Mouse (Mus musculus) heart, embryonic 13.5 days (tissue): ENCODE data around the gene Pcna. TPM values are rescaled to one million over a fixed set of nuclear protein-coding genes. Genes with fewer than 3 reads are reported as not detected.

Source experiments
- ATAC-seq: fragments of 200-750 bp; cut with Nextera tagmentation; 2 replicates; pipeline ENCODE4 v1.8.0; 2017; ENCODE audit warnings: moderate TSS enrichment; ENCODE audit not compliant: insufficient number of reproducible peaks, low FRiP score, low TSS enrichment; ENCODE audit errors: extremely low read depth
- H3K27ac ChIP-seq: fragments of 300-500 bp; sonication (generic); replicated peaks from 2 replicates; pipeline ENCODE4 v1.5.1; 2015; ENCODE audit warnings: moderate library complexity, mild to moderate bottlenecking, inconsistent platforms
- H3K27me3 ChIP-seq: fragments of 300-500 bp; sonication (generic); replicated peaks from 2 replicates; pipeline ENCODE4 v1.6.1; 2015; ENCODE audit warnings: mild to moderate bottlenecking, inconsistent platforms
- H3K36me3 ChIP-seq: fragments of 300-500 bp; sonication (generic); 2 replicates; pipeline ENCODE4 v1.6.1; 2015; ENCODE audit warnings: mild to moderate bottlenecking, inconsistent platforms
- H3K4me1 ChIP-seq: fragments of 300-500 bp; sonication (generic); 2 replicates; pipeline ENCODE4 v1.6.1; 2015; ENCODE audit warnings: inconsistent platforms
- H3K4me2 ChIP-seq: fragments of 300-500 bp; sonication (generic); 2 replicates; pipeline ENCODE4 v1.6.1; 2015; ENCODE audit warnings: inconsistent platforms, mild to moderate bottlenecking, moderate library complexity
- H3K4me3 ChIP-seq: fragments of 300-500 bp; sonication (generic); 2 replicates; pipeline ENCODE4 v1.5.1; 2015; ENCODE audit warnings: moderate library complexity, mild to moderate bottlenecking, inconsistent platforms
- H3K9ac ChIP-seq: fragments of 300-500 bp; sonication (generic); 2 replicates; pipeline ENCODE4 v1.6.1; 2015; ENCODE audit warnings: inconsistent platforms, mild to moderate bottlenecking, moderate library complexity
- H3K9me3 ChIP-seq: fragments of 300-500 bp; sonication (generic); 2 replicates; pipeline ENCODE4 v1.6.1; 2016; ENCODE audit warnings: inconsistent platforms
- WGBS: fragments of 180-500 bp; shearing (Covaris S2); methylation state at CpG from one replicate; pipeline ENCODE4 v1.1.7; 2015; ENCODE audit warnings: mixed read lengths; 5-methylcytosine and 5-hydroxymethylcytosine counted together
- polyA plus RNA-seq: library from polyadenylated mRNA; unstranded; fragments of >200 nt; fragmentation: Nextera tagmentation; extraction: Ambion mirVana; gene quantifications from 2 replicates; pipeline ENCODE4 v1.2.1, GENCODE M21; 2015

Gene Pcna
- polyA plus RNA-seq, 1 experiment from 2014 or later = 167 TPM

DNA sequence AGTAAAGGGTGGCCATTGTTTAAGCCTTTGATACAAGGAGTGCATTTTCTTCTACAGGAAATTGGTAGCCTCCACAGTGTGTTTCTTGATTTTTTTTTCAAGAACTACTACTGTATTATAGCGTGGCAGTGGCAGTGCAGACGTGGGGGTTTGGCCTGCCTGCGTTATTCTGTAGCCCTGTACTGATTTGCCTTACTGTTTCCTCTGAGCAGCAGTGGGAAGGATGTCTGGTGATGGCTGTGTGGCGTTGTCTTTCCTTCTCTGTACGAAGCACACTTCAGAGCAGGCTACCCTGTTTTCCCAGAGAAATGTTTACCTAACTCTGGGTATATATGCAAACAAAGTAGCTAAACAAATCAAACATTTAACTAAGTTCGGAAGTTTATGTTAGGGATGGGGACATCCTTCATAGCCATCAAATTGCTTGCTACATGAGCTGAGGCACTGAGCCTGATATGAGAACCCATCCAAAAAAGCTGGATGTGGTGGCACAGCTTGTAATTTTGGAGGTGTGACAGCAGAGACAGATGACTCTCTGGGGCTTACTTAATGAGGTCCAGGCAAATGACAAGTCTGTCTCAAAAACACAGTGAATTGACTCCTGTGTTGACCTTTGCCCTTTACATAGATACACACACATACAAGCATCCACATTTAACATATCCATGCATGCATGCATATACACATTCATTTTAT lies 19.7 kb upstream of the Pcna start:
- H3K4me2 ChIP-seq = no peak overlapping the region
- ATAC-seq = no peak
- no peaks in the 10 kb centered on the region for H3K36me3 ChIP-seq
- H3K9me3 ChIP-seq = no peaks in the 10 kb centered on the region
- H3K27me3 ChIP-seq = no peaks in the 10 kb centered on the region
- no peak overlapping the region for H3K9ac ChIP-seq
- 0 out of 2 replicates have a peak overlapping the region, but pooled peaks have one; percentile 12 for H3K27ac ChIP-seq
- H3K4me3 ChIP-seq = no peak overlapping the region
- H3K4me1 ChIP-seq = peaks cover 30% of the 10 kb centered on the region
- 61% methylated on average over 6 of the region's 6 CpGs for WGBS

DNA sequence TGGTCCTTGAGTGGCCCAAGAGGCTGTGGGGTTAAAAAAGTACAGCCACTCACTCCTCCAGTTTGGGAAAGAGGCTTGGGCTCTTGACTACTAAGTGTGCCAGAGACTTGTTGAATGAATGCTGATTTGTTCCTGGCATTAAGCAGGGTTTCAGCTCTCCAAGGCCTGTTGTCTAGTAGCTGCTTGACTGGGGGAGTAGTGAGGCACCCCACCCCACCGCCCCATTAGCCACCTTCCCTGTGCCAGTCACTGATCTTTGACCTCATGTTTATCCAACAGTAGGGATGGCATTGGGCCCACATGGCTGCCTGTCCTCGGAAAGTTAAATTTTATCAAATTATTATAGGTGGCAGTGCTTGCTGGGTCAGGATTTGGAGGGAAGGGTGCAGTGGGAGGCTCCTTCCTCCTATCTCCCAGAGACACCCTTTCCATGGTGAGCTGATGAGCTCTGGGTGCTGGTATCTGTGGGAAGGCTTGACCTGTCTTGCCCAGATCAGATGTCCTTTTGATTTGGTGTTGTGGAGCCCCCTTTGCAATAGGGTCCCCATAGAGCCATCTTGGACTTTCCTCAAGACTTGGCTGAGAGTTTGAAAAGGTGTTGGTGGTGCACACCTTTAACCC lies 17.3 kb upstream of the Pcna start:
- Histone ChIP-seq H3K36me3 (no peaks in the 10 kb centered on the region), H3K27me3 (no peaks in the 10 kb centered on the region), H3K9ac (no peak overlapping the region), H3K4me3 (no peak overlapping the region), H3K4me1 (peaks cover 40% of the 10 kb centered on the region), H3K27ac (no peak overlapping the region), H3K4me2 (no peak overlapping the region), H3K9me3 (no peaks in the 10 kb centered on the region)
- WGBS = 52% methylated on average over 2 of the region's 2 CpGs
- ATAC-seq = no peak; the same call in 1 of the 2 replicates

DNA sequence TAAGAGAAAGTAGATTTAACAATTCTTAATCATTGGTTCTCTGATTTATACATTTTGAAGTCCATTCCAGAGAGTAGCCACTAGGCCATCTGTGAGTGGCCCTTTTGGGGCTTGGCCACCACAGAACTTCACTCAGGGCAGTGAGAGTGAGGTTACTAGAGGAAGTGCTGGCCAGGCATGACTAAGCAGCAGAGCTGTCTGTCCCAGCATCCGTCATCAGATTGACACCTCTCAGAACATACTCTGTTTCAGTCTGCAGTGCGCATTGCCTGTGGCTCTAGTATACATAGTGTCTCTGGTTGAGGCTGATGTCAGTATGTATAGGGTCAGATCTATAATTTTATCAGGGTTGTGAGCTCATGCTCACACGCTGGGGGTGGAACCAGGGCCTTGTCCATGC lies 16.1 kb upstream of the Pcna start:
- no peak for ATAC-seq
- WGBS = 61% methylated on average over 3 of the region's 3 CpGs

DNA sequence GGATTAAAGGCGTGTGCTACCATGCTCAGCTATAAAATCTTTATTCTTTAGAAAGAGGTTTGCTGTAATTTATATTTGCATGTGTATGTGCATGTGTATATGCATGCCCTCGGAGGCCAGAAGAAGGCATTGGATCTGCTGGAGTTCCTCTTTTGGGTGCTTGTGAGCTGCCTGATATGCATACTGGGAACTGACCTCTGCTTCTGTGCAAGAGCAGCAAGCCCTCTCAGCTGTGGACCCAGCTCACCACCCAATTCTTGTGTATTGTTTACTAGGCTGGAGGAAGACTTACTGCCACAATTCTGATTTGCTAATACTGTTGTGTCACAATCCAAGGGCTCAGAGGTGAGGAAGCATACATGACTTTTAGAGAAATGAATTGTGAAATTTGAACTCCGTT lies 13.0 kb upstream of the Pcna start:
- no peak overlapping the region for H3K4me2 ChIP-seq
- no peak overlapping the region for H3K27ac ChIP-seq
- H3K9me3 ChIP-seq = no peaks in the 10 kb centered on the region
- WGBS = 83% methylated on average over 3 of the region's 3 CpGs
- no peak overlapping the region for H3K9ac ChIP-seq
- peaks cover 52% of the 10 kb centered on the region for H3K4me1 ChIP-seq
- H3K36me3 ChIP-seq = no peaks in the 10 kb centered on the region
- ATAC-seq = no peak
- H3K4me3 ChIP-seq = no peak overlapping the region
- no peaks in the 10 kb centered on the region for H3K27me3 ChIP-seq

More for the DNA sequence above, 16.1 kb upstream of the Pcna start:
- Histone ChIP-seq H3K27ac (no peak overlapping the region), H3K9me3 (no peaks in the 10 kb centered on the region), H3K27me3 (no peaks in the 10 kb centered on the region), H3K4me2 (no peak overlapping the region), H3K4me3 (no peak overlapping the region), H3K36me3 (no peaks in the 10 kb centered on the region), H3K4me1 (peaks cover 51% of the 10 kb centered on the region), H3K9ac (no peak overlapping the region)

DNA sequence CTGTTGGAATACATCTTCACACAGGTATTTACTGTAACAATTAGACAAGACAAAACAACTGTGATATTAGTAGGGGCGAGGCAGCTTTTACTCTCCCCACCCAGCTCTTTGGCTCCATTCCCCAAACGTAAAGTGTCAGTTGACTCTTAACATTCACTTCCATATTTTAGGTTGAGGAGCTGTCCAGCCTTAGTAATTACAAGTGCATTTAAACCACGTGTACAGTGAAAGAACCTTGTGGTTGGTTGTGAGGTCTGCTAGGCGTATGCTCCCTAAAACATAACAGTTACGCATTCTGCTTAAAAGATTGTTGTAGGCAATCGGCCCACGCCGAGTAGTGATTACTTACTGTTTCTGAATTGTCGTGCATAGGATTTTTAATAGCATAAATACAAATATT lies 12.1 kb upstream of the Pcna start:
- H3K27ac ChIP-seq = no peak overlapping the region
- 80% methylated on average over 9 of the region's 9 CpGs for WGBS
- no peak overlapping the region for H3K9ac ChIP-seq
- H3K4me3 ChIP-seq = no peak overlapping the region
- no peaks in the 10 kb centered on the region for H3K36me3 ChIP-seq
- no peaks in the 10 kb centered on the region for H3K9me3 ChIP-seq
- H3K4me2 ChIP-seq = no peak overlapping the region
- ATAC-seq = no peak
- no peaks in the 10 kb centered on the region for H3K27me3 ChIP-seq
- peaks cover 43% of the 10 kb centered on the region for H3K4me1 ChIP-seq

DNA sequence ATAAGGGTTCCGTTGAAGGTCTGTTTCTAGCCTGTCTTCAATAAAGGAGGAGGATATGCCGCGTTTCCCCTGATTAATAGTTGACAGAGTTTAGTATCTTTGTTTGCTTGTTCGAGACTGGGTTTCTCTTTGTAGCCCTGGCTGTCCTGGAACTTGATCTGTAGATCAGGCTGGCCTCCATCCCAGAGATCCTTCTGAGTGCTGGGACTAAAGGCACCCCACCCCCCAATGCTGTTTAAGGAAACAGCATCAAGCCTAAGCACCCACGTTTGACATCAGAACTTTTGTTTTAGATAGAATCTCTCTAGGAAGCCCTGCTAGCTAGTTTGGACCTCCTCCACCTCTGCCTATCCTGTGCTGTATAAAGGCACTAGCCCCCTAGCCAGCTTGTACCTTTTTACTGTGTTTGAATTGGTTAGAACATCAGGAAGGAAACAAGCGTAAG lies 11.2 kb upstream of the Pcna start:
- Histone ChIP-seq H3K4me2 (peak overlapping the region; percentile 78), H3K9ac (peak overlapping the region; percentile 95), H3K27me3 (no peaks in the 10 kb centered on the region), H3K36me3 (no peaks in the 10 kb centered on the region), H3K9me3 (no peaks in the 10 kb centered on the region), H3K4me1 (peaks cover 34% of the 10 kb centered on the region), H3K4me3 (peak overlapping the region; percentile 92), H3K27ac (0 out of 2 replicates have a peak overlapping the region, but pooled peaks have one; percentile 12)
- WGBS = 24% methylated on average over 6 of the region's 6 CpGs
- no peak for ATAC-seq

DNA sequence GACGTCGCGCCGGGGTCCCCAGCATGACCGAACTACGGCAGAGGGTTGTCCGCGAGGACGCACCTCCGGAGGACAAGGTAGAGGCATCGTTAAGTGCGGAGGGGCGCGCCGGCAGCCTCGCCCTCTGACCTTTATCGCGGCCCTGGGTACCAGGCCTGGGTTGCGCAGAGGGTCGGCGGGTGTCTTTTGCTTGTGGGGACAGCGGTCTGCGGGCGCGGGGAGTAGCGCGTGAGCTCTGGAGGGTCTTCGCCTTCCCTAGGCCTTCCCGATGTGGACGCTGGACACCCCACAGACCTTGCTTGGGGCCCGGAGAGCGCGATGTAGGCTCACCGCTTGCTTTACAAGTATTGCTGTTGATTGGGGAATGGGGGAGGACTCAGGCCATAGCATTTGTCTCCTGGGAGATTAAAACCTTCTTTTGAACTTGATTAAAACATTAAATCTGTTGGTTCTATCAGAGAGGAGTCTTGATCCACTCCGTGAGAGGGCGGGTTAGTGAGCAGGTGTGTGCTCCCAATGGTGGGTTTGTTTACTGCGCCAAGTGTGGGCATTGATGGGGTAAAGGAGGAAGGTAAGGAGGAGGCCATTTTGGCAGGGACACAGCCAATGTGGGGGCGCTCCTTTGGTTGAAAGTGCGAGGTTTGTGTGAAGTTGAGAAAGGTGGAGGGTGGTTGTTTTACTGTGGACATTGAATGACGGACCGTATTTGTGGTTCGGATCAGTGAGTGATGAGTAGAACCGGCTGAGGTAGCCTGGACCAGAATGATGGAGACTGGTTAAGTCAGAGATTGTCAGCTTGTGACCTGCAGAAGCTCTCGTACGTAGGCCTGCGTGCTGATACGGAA lies 10.5 kb upstream of the Pcna start:
- peak overlapping the region; percentile 82 for H3K27ac ChIP-seq
- WGBS = 2% methylated on average over 47 of the region's 47 CpGs
- no peaks in the 10 kb centered on the region for H3K27me3 ChIP-seq
- H3K9ac ChIP-seq = peak overlapping the region; percentile 95
- H3K4me2 ChIP-seq = peak overlapping the region; percentile 78
- H3K4me1 ChIP-seq = peaks cover 29% of the 10 kb centered on the region
- no peaks in the 10 kb centered on the region for H3K9me3 ChIP-seq
- H3K36me3 ChIP-seq = no peaks in the 10 kb centered on the region
- no peak; the same call in 1 of the 2 replicates for ATAC-seq
- peak overlapping the region; percentile 92 for H3K4me3 ChIP-seq

DNA sequence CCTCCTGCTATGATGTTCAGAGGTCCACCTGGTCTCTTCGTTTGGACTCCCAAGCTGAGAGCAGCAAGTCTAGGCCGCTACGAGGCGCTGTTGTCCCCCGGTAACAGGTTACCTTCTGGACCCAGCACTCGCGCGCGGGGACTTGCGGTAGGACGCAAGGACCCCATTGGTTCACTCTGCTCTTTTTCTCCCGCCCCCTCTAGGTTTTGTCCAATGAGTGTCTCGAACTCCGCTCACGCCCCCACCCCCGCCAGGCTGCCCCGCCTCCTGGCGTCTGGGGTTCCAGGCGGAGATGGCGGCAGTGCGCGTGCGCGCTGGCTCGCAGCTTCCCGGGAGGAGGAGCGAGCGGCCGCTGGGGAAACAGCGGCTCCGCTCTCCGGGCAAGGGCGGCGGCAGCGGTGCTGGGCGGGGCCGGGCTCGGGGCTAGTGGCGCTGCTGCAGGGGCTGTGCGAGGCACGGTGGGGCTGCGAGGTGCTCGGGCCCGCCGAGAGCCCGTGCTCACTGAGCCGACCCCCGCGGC lies 9.8 kb upstream of the Pcna start, which contains the start of gene Cds2:
TSS of gene Cds2 (plus strand) at position 270 of the 520 bp plus-strand sequence.
- H3K27me3 ChIP-seq = no peaks in the 10 kb centered on the region
- H3K9ac ChIP-seq = peak within 1 kb of the TSS; percentile 95
- peak within 1 kb of the TSS; percentile 82 for H3K27ac ChIP-seq
- peak within 1 kb of the TSS; percentile 78 for H3K4me2 ChIP-seq
- no peaks in the 10 kb centered on the region for H3K36me3 ChIP-seq
- peak; percentile 99 for ATAC-seq
- H3K9me3 ChIP-seq = no peaks in the 10 kb centered on the region
- H3K4me3 ChIP-seq = peak within 1 kb of the TSS; percentile 92
- peaks cover 29% of the 10 kb centered on the region for H3K4me1 ChIP-seq
- under 1% methylated on average over 48 of the region's 49 CpGs for WGBS

DNA sequence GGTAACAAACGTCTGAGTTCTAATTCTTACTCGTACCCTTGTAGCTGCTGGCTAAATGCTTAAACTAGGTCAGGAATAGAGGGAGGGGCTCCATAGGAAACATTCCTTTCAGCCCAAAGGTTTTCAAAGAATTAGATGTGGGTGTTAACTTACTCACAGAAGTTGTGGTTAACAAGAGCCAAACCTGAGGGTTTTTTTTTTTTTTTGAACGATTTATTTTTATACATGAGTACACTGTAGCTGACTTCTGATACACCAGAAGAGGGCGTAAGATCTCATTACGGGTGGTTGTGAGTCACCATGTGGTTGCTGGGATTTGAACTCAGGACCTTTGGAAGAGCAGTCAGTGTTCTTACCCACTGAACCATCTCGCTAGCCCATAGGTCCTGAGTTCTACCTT lies 9.1 kb upstream of the Pcna start:
- Histone ChIP-seq H3K27ac (no peak overlapping the region), H3K9ac (no peak overlapping the region), H3K4me3 (no peak overlapping the region), H3K27me3 (no peaks in the 10 kb centered on the region), H3K4me2 (peak overlapping the region; percentile 67; the same call in 1 of the 2 replicates), H3K9me3 (no peaks in the 10 kb centered on the region), H3K4me1 (peaks cover 29% of the 10 kb centered on the region), H3K36me3 (0 out of 2 replicates have a peak, but pooled peaks cover under 1% of the 10 kb centered on the region)
- WGBS = 69% methylated on average over 6 of the region's 6 CpGs
- ATAC-seq = no peak

DNA sequence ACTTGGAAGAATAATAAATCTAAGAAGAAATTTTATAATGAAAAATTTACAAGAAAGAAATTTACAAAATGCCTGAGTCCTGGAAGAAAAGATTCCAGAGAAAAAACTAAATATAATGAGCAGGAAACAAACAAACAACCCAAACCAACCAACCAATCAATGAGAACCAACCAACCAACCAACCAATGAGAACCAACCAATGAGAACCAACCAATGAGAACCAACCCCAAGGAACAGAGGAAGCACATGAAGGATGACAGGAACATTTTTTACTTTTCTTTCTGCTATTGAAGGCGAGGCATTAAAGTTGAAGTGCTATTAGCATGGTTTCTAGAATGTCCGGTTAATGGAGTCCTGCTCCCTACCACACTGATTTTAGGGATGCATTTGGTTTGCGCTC lies 7.5 kb upstream of the Pcna start:
- Histone ChIP-seq H3K9me3 (no peaks in the 10 kb centered on the region), H3K27me3 (no peaks in the 10 kb centered on the region), H3K9ac (no peak overlapping the region), H3K4me2 (no peak overlapping the region), H3K4me1 (peaks cover 20% of the 10 kb centered on the region), H3K36me3 (0 out of 2 replicates have a peak, but pooled peaks cover 3% of the 10 kb centered on the region), H3K4me3 (no peak overlapping the region), H3K27ac (no peak overlapping the region)
- no peak for ATAC-seq
- WGBS = 85% methylated on average over 3 of the region's 3 CpGs
